Mouse (Mus musculus): Measurements from ENCODE around the gene Cks1b. TPM values are rescaled to one million over a fixed set of nuclear protein-coding genes. Genes with fewer than 3 reads are reported as not detected.

Cks1b gene
- polyA plus RNA-seq, 1 experiment from 2014 or later: 450 TPM

DNA sequence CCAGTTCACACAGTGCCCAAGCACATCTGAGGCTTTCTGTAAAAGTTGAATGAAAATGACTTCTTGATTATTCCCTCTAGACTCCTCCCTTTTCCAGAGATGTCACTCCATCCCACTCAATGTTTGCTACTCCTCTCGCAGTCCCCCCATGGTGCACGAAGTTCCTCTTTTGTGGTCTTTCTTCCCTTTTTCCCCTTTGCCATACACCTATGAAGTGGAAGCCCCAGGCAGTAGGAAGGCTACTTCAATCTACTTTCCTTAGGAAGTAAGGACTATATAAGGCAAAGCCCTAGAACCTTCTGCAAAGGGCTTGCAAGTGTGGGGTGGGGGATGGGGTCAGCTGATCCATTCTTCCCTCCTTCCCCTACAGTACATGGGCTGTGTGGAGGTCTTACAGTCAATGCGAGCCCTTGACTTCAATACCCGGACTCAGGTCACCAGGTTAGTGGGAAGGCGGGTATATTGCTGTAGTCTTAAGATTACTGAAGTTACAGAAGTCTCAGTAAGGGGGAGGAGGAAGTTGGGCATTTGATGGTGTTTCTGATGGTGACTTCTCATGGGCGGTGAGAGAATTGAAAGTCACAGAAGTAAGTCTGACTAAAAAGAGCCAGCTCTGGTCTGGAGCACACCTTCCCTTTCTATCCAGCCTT is 4.5 kb upstream of the Cks1b start:
- WGBS: 55% methylated on average over 6 of the region's 6 CpGs
- H3K4me3 ChIP-seq (replicated peaks): peak overlapping the region; percentile 55
- ATAC-seq (ENCODE audit: insufficient read depth, low FRiP score, low read depth): no peak
- H3K9ac ChIP-seq: no peak overlapping the region
- no peaks in the 10 kb centered on the region for H3K27me3 ChIP-seq (replicated peaks)
- H3K4me2 ChIP-seq: peak overlapping the region; percentile 64
- no peaks in the 10 kb centered on the region for H3K9me3 ChIP-seq
- peaks cover 49% of the 10 kb centered on the region for H3K4me1 ChIP-seq
- peaks cover 32% of the 10 kb centered on the region for H3K36me3 ChIP-seq
- H3K27ac ChIP-seq: no peak overlapping the region; the same call in 1 of the 2 replicates

DNA sequence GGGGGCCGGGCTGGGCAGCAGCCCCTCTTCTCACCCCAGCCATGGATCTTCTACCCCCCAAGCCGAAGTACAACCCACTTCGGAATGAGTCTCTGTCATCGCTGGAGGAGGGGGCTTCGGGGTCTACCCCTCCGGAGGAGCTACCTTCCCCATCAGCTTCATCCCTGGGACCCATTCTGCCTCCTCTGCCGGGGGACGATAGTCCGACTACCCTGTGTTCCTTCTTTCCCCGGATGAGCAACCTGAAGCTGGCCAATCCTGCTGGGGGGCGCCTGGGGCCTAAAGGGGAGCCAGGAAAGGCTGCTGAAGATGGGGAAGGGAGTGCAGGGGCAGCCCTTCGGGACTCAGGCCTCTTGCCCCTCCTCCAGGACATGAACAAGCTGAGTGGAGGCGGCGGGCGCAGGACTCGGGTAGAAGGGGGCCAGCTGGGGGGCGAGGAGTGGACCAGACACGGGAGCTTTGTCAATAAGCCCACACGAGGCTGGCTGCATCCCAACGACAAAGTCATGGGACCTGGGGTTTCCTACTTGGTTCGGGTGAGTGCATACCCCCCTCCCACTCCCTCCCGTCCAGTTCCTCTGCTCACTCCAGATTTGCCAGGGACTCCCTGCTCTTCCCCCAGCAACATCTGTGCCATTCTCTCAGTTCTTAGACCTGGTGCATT is 3.8 kb upstream of the Cks1b start:
- H3K27ac ChIP-seq: peak overlapping the region; percentile 99
- peaks cover 25% of the 10 kb centered on the region for H3K36me3 ChIP-seq
- H3K9me3 ChIP-seq: no peaks in the 10 kb centered on the region
- peaks cover 54% of the 10 kb centered on the region for H3K4me1 ChIP-seq
- peak overlapping the region; percentile 64 for H3K4me2 ChIP-seq
- H3K4me3 ChIP-seq (replicated peaks): peak overlapping the region; percentile 55
- ATAC-seq (ENCODE audit: insufficient read depth, low FRiP score, low read depth): no peak
- 13% methylated on average over 22 of the region's 22 CpGs for WGBS
- H3K9ac ChIP-seq: peak overlapping the region; percentile 44
- no peaks in the 10 kb centered on the region for H3K27me3 ChIP-seq (replicated peaks)

DNA sequence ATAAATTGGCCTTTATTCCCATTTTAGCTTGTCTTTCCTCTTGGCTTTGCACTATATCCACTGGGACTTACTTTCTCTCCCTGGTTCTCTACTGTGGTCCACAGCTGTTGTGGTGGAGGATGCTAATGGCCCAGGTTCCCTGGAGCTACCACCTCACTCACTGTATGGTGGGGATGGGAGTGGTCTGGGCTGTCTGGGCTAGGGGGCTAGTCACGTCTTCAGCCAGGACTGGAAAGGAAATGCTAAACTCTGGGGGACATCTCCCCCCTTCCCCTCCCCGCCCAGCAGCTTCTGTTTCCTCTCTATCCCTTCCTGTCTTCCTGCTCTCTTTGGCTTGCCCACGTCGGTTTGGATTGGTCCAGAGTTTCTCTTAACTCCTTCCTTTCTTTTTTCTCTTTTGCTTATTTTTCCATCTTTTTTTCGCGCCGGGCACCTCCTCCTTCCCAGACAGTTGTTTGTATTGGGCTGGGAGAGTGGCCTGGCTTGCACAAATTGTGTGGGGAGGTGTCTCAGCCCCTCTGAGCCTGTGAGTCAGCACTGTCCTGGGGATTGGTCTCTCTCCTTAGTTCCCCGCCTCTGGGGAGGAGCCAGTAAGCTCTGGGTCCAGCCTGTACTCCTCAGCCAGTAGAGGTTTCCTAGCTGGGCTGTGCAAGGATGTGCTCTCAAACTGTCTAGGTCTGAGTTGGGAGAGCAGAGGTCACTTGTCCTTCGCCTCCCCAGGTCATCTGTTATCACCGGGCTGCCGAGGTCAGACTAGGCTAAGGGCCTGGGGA is 3.0 kb upstream of the Cks1b start:
- Histone ChIP-seq H3K9me3 (no peaks in the 10 kb centered on the region), H3K4me1 (peaks cover 54% of the 10 kb centered on the region), H3K27me3 (replicated peaks) (no peaks in the 10 kb centered on the region), H3K4me3 (replicated peaks) (peak overlapping the region; percentile 55), H3K4me2 (peak overlapping the region; percentile 64), H3K9ac (peak overlapping the region; percentile 44), H3K27ac (peak overlapping the region; percentile 99), H3K36me3 (peaks cover 22% of the 10 kb centered on the region)
- WGBS: 2% methylated on average over 11 of the region's 11 CpGs
- peak; percentile 85 for ATAC-seq (ENCODE audit: insufficient read depth, low FRiP score, low read depth)

DNA sequence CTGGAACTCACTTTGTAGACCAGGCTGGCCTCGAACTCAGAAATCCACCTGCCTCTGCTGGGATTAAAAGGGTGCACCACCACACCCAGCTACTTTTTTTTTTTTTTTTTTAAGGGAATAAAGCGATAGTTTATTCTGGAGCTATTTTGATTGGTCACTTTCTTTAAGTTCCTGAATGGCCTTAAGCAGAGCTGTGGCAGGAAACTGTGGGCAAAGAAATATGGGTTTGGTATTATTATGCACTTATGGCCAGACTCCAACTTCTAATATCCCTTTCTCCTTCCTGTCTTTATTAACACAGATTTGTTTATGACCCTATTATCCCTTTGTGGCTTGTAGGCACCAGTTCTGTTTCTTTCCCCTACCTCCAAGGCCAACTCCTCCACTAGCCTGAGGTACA is 2.2 kb upstream of the Cks1b start:
- Histone ChIP-seq H3K9me3 (no peaks in the 10 kb centered on the region), H3K4me2 (peak overlapping the region; percentile 64), H3K27ac (peak overlapping the region; percentile 99), H3K4me3 (replicated peaks) (peak overlapping the region; percentile 55), H3K9ac (no peak overlapping the region), H3K27me3 (replicated peaks) (no peaks in the 10 kb centered on the region), H3K4me1 (peaks cover 54% of the 10 kb centered on the region), H3K36me3 (peaks cover 24% of the 10 kb centered on the region)
- WGBS: 52% methylated on average over 2 of the region's 2 CpGs
- ATAC-seq (ENCODE audit: insufficient read depth, low FRiP score, low read depth): no peak

DNA sequence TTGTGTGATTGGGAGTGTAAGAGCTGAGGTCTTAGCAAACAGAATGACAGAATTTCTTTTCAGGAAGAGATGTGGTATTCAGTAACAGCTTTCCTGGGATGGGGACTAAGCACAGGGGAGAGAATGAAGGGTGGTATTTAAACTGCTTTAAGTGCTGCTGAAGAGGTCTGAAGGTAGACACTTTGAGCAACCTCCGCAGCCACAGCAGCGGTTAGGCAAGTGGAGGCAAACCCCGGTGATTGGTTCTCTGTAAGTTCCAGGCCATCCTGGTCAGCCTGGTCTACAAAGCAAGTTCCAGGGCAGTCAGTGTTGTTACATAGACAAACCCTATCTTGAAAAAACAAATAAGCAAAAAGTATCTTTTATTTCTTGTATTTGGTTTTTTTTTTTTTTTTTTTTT is 1.8 kb upstream of the Cks1b start:
- H3K36me3 ChIP-seq: peaks cover 23% of the 10 kb centered on the region
- H3K27me3 ChIP-seq (replicated peaks): no peaks in the 10 kb centered on the region
- 15% methylated on average over 3 of the region's 3 CpGs for WGBS
- H3K9me3 ChIP-seq: no peaks in the 10 kb centered on the region
- H3K4me2 ChIP-seq: peak overlapping the region; percentile 64
- H3K27ac ChIP-seq: peak overlapping the region; percentile 99
- 0 out of 2 replicates have a peak overlapping the region, but pooled peaks have one; percentile 46 for H3K9ac ChIP-seq
- peaks cover 51% of the 10 kb centered on the region for H3K4me1 ChIP-seq
- H3K4me3 ChIP-seq (replicated peaks): peak overlapping the region; percentile 64
- ATAC-seq (ENCODE audit: insufficient read depth, low FRiP score, low read depth): no peak

DNA sequence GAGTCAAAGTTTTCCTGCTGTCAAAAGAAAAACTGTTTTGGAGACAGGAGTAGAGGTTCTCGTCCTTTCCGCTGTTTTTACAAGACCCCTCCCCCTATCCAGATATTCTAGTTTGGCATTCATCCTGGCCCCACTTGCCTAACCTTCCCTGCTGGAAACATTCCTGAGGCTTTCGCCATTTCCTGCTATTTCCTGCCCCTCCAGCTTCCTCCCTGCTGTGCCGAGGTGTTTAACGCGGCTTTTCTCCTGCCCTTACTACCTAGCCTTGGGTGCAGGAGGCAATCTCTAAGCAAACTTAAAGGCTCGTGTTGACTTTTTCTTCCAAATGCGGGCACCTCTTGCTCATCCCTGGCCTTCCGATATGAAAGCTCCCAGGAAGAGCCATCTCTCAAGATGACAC is 1.4 kb upstream of the Cks1b start:
- H3K9ac ChIP-seq: peak overlapping the region; percentile 46; the same call in 1 of the 2 replicates
- peaks cover 48% of the 10 kb centered on the region for H3K4me1 ChIP-seq
- peaks cover 23% of the 10 kb centered on the region for H3K36me3 ChIP-seq
- H3K27me3 ChIP-seq (replicated peaks): no peaks in the 10 kb centered on the region
- no peaks in the 10 kb centered on the region for H3K9me3 ChIP-seq
- H3K4me3 ChIP-seq (replicated peaks): peak overlapping the region; percentile 64
- 2% methylated on average over 9 of the region's 9 CpGs for WGBS
- H3K27ac ChIP-seq: peak overlapping the region; percentile 99
- ATAC-seq (ENCODE audit: insufficient read depth, low FRiP score, low read depth): no peak
- H3K4me2 ChIP-seq: peak overlapping the region; percentile 64

DNA sequence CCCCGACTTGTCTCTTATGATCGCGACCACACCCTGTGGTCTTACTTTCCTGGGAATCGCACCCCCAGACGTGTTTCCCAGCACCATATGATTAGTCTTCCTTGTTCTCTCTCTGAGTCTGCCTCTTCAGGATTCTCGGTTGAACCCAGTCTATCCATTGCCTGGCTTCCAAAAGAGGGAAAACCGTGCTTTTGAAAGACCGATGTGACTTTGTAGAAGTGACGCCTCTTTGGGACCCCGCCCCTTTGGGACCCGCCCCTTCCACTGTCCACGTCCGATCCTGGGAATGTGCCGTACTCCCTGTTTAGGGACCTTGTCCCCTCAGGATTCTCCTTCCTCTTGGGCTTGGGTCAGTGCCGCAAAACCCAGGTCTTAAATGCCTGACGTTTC is 673 bp upstream of the Cks1b start:
- peak; percentile 13; the same call in 1 of the 2 replicates for ATAC-seq (ENCODE audit: insufficient read depth, low FRiP score, low read depth)
- under 1% methylated on average over 16 of the region's 16 CpGs for WGBS
- Histone ChIP-seq H3K4me3 (replicated peaks) (peak overlapping the region; percentile 64), H3K4me2 (peak overlapping the region; percentile 64), H3K9me3 (no peaks in the 10 kb centered on the region), H3K9ac (peak overlapping the region; percentile 46), H3K4me1 (peaks cover 42% of the 10 kb centered on the region), H3K27me3 (replicated peaks) (no peaks in the 10 kb centered on the region), H3K36me3 (peaks cover 21% of the 10 kb centered on the region), H3K27ac (peak overlapping the region; percentile 99)

DNA sequence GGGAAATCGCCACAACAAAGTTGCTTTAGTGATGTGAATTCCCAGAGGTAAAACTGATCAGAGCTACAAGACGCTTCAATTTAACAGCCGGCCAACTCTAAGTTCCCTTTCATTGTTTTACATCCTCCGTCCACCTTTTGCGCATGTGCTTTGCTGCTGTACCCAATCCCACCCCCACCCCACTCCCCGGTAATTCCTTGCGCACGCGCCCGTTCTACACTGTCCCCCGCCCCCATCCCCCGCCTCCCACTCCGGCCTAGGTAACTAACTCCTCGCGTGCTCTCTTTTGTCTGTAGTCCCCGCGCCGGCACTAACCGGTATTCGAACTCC is 378 bp downstream of the Cks1b start:
- no peaks in the 10 kb centered on the region for H3K27me3 ChIP-seq (replicated peaks)
- H3K4me3 ChIP-seq (replicated peaks): peak overlapping the region; percentile 64
- peaks cover 32% of the 10 kb centered on the region for H3K4me1 ChIP-seq
- H3K36me3 ChIP-seq: peaks cover 23% of the 10 kb centered on the region
- H3K9ac ChIP-seq: peak overlapping the region; percentile 53
- peak; percentile 8 for ATAC-seq (ENCODE audit: insufficient read depth, low FRiP score, low read depth)
- no peaks in the 10 kb centered on the region for H3K9me3 ChIP-seq
- under 1% methylated on average over 20 of the region's 20 CpGs for WGBS
- H3K27ac ChIP-seq: peak overlapping the region; percentile 90
- H3K4me2 ChIP-seq: peak overlapping the region; percentile 65

DNA sequence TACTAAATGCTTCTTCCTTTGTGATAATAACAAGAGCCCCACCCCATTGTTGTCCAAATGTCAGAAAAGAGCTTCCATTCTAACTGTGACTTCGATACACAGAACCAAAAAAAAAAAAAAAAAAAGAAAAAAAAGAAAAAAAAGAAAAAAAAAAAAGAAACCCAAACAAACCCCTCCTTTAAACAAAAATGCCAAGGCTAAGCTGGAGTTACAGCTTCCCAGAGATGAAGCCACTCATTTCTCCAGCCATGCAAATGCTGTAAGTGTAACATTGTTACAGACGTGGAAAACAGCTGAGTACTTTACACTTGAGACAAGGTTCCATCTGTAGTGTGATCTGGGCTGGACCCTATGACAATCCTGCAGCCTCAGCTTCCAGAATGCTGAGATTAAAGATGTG is 1.1 kb downstream of the Cks1b start:
- H3K27ac ChIP-seq: peak overlapping the region; percentile 90
- H3K4me2 ChIP-seq: peak overlapping the region; percentile 65
- peak overlapping the region; percentile 64 for H3K4me3 ChIP-seq (replicated peaks)
- WGBS: 13% methylated on average over 2 of the region's 2 CpGs
- H3K36me3 ChIP-seq: peaks cover 23% of the 10 kb centered on the region
- H3K9ac ChIP-seq: peak overlapping the region; percentile 53
- no peak for ATAC-seq (ENCODE audit: insufficient read depth, low FRiP score, low read depth)
- no peaks in the 10 kb centered on the region for H3K9me3 ChIP-seq
- H3K4me1 ChIP-seq: peaks cover 29% of the 10 kb centered on the region
- no peaks in the 10 kb centered on the region for H3K27me3 ChIP-seq (replicated peaks)

DNA sequence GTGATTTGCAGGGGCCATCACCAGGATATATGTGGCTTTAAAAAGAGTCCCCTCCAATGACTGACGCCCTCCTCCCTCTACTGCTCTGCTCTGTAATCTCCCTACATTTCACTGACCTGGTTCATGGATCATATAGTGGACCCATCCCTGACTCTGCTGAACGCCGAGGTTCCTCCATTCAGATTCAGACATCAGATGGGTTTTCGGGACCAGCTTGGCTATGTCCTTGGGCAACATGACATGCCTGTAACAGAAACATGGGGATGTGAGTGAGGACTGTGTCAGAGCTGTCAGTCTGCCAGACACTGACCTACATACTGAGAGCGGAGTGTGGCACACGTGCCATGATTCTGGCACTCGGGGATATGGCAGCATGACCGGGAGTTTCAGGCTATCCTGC is 2.0 kb downstream of the Cks1b start:
- Histone ChIP-seq H3K4me3 (replicated peaks) (no peak overlapping the region), H3K4me2 (peak overlapping the region; percentile 65; the same call in 1 of the 2 replicates), H3K9me3 (no peaks in the 10 kb centered on the region), H3K4me1 (peaks cover 19% of the 10 kb centered on the region), H3K27me3 (replicated peaks) (no peaks in the 10 kb centered on the region), H3K27ac (no peak overlapping the region), H3K36me3 (peaks cover 23% of the 10 kb centered on the region), H3K9ac (no peak overlapping the region)
- 91% methylated on average over 8 of the region's 8 CpGs for WGBS
- ATAC-seq (ENCODE audit: insufficient read depth, low FRiP score, low read depth): no peak

DNA sequence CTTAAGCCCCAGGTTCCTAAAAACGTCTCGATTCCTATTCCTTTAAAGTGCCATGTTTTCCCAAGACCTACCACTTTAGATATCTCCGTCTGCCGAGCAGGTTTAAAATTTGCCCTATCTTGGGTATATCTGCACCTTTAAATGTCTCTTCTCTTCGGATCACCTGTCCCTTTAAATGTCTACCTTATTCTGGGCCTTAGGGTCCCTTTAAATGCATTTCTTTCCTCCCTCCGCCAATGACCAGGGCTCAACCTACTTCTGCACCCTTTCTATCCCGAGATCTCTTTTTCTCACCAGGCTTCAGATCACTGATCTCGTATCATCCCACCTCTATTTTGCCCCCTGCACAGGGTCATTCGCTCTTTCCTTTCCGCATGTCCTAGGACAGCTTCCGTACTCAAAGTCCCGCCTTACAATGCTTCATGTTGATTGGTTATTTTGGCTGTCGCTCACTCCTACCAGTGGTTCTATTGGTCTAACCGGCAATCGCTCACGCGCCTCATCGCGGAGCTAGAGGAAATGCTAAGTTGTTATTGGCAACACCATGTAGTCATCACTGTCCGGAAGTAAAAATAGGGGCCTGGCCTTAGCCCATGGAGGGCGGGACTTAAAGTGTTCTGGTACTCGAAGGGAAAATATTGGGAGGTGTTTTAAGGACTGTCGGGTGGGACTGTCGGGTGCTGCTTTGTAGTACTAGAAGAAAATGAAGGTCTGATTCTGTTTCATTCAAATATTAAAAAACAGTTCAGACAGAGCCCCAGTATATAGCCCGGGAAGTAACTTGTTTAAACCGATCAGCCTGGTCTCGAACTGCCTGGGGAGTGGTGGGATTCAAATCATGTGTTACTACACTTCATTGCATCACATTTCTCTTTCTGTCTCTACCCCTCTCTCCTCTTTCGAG is 6.4 kb downstream of the Cks1b start, which contains the start of gene Flad1:
TSS of gene Flad1 (minus strand) at position 381 of the 904 bp plus-strand sequence.
- Histone ChIP-seq H3K4me1 (peaks cover 5% of the 10 kb centered on the region; the same call in 1 of the 2 replicates), H3K27me3 (replicated peaks) (no peaks in the 10 kb centered on the region), H3K9ac (peak within 1 kb of the TSS; percentile 24; the same call in 1 of the 2 replicates), H3K4me2 (peak within 1 kb of the TSS; percentile 52), H3K27ac (0 out of 2 replicates have a peak within 1 kb of the TSS, but pooled peaks have one; percentile 13), H3K4me3 (replicated peaks) (peak within 1 kb of the TSS; percentile 52), H3K36me3 (peaks cover 26% of the 10 kb centered on the region), H3K9me3 (no peaks in the 10 kb centered on the region)
- WGBS: 5% methylated on average over 28 of the region's 28 CpGs
- ATAC-seq (ENCODE audit: insufficient read depth, low FRiP score, low read depth): peak; percentile 100

All from stomach, embryonic 15.5 days (tissue).